Mouse (Mus musculus) CD8-positive naive resting alpha-beta T cell, adult 2 months (primary cell): ENCODE results near the gene Gm3646.
A peak's percentile ranks its signal among the peaks of the same experiment; 100 is the strongest.

Source experiments
- DNase-seq, 2 experiments: peaks; one replicate each; pipeline ENCODE4 v3.0.0; 2022; ENCODE audit warnings: low read depth in 2 of 2, low spot score in 2 of 2

The Gm3646 gene

GRCm38 (mm10) chr1:39781835-39782234, 23.3 kb downstream of the Gm3646 start:
- DNase-seq: no peak

- DNase-seq: no peak
Observed at GRCm38 (mm10) chr1:39779111-39779980, 25.8 kb downstream of the Gm3646 start.

GRCm38 (mm10) chr1:39773991-39774729, 31.0 kb downstream of the Gm3646 start:
- DNase-seq: no peak

- DNase-seq: no peak
Observed at GRCm38 (mm10) chr1:39773551-39773950, 31.6 kb downstream of the Gm3646 start.

GRCm38 (mm10) chr1:39772401-39773095, 32.6 kb downstream of the Gm3646 start:
- DNase-seq: no peak

GRCm38 (mm10) chr1:39770436-39770835, 34.7 kb downstream of the Gm3646 start:
- no peak for DNase-seq

GRCm38 (mm10) chr1:39768017-39768416, 37.1 kb downstream of the Gm3646 start:
- no peak for DNase-seq

- no peak for DNase-seq
Observed at GRCm38 (mm10) chr1:39765854-39766493, 39.2 kb downstream of the Gm3646 start.

GRCm38 (mm10) chr1:39762025-39762370, 43.1 kb downstream of the Gm3646 start:
- no peak for DNase-seq

GRCm38 (mm10) chr1:39761211-39762024, 43.7 kb downstream of the Gm3646 start:
- DNase-seq: peak; percentile 25 to 51

GRCm38 (mm10) chr1:39760181-39760715, 44.9 kb downstream of the Gm3646 start:
- DNase-seq: no peak

- DNase-seq: no peak
Observed at GRCm38 (mm10) chr1:39759231-39760175, 45.6 kb downstream of the Gm3646 start.

- DNase-seq: no peak
Observed at GRCm38 (mm10) chr1:39758244-39758643, 46.9 kb downstream of the Gm3646 start.

- no peak for DNase-seq
Observed at GRCm38 (mm10) chr1:39756952-39757351, 48.2 kb downstream of the Gm3646 start.

GRCm38 (mm10) chr1:39754224-39754957, 50.7 kb downstream of the Gm3646 start:
- DNase-seq: no peak
